8 mouse cellular contexts compared by ENCODE assay signal in genomic region chr4:43025084-43025960, GRCm38 (mm10). TPM values are rescaled to one million over a fixed set of nuclear protein-coding genes. Genes with fewer than 3 reads are reported as not detected.
DNase-seq lines count a peak whose midpoint lies in the region; ATAC-seq and TF ChIP-seq lines count a peak whose summit lies in the region.

Gene Pigo, minus strand, starts transcription at chr4:43025819.

- peak; percentile 74 for TF ChIP-seq CTCF in heart, adult 2 months (IDR thresholded peaks at IDR 0.05)

- peak within 1 kb of the TSS; percentile 76 for H3K9ac ChIP-seq in embryonic facial prominence, embryonic 13.5 days
- peak within 1 kb of the TSS; percentile 76 for H3K9ac ChIP-seq in heart, adult 2 months (ENCODE audit: low read depth, low read length)
- H3K9ac ChIP-seq in limb, embryonic 13.5 days, result peak within 1 kb of the TSS; percentile 66
- peak within 1 kb of the TSS; percentile 67 for H3K9ac ChIP-seq in midbrain, embryonic 16.5 days (ENCODE audit: low read depth, low read length)

- intact Hi-C loops in heart, adult 2 months (cut with DNase I), result loop anchor here (1.0 kb wide), 1 partner anchor 20 kb away; no protein-coding TSS in a partner anchor

- peak; percentile 75 for TF ChIP-seq POLR2A in heart, adult 2 months (IDR thresholded peaks at IDR 0.05; ENCODE audit: insufficient read depth, low read depth, low read length)

- peak within 1 kb of the TSS; percentile 76 for H3K4me2 ChIP-seq in embryonic facial prominence, embryonic 13.5 days
- peak within 1 kb of the TSS; percentile 85 for H3K4me2 ChIP-seq in limb, embryonic 13.5 days (replicated peaks)
- peak within 1 kb of the TSS; percentile 62 for H3K4me2 ChIP-seq in midbrain, embryonic 16.5 days (ENCODE audit: low read length)

- peak; percentile 97 for DNase-seq in 3134 (ENCODE audit: extremely low read depth, insufficient read length, low spot score)
- peak; percentile 94 to 95 for DNase-seq in adrenal gland, postnatal 36 days
- DNase-seq in heart, adult 2 months, result peak; percentile 93 to 94
- peak; percentile 93 to 96 for DNase-seq in kidney, adult 8-10 months
- peak; percentile 92 to 96 for DNase-seq in spleen, postnatal 10 days (ENCODE audit: low spot score in 2 of 2)

- peak within 1 kb of the TSS; percentile 68 for H3K4me3 ChIP-seq in embryonic facial prominence, embryonic 13.5 days
- peak within 1 kb of the TSS; percentile 58 for H3K4me3 ChIP-seq in heart, adult 2 months
- peak within 1 kb of the TSS; percentile 59 for H3K4me3 ChIP-seq in limb, embryonic 13.5 days
- H3K4me3 ChIP-seq in midbrain, embryonic 16.5 days (ENCODE audit: low read depth, low read length), result peak within 1 kb of the TSS; percentile 60

- H3K79me2 ChIP-seq in heart, adult 2 months (replicated peaks; ENCODE audit: control insufficient read depth, insufficient read depth, low read length), result no peaks in the 10 kb centered on the region

- H3K9me3 ChIP-seq in embryonic facial prominence, embryonic 13.5 days, result no peaks in the 10 kb centered on the region
- H3K9me3 ChIP-seq in limb, embryonic 13.5 days, result no peaks in the 10 kb centered on the region
- no peaks in the 10 kb centered on the region for H3K9me3 ChIP-seq in midbrain, embryonic 16.5 days (replicated peaks; ENCODE audit: control insufficient read depth, low read length, poor library complexity, severe bottlenecking)

- peaks cover 19% of the 10 kb centered on the region for H3K4me1 ChIP-seq in embryonic facial prominence, embryonic 13.5 days
- H3K4me1 ChIP-seq in heart, adult 2 months (ENCODE audit: control insufficient read depth, insufficient read depth, low read length), result peaks cover 5% of the 10 kb centered on the region; the same call in 1 of the 2 replicates
- peaks cover 14% of the 10 kb centered on the region for H3K4me1 ChIP-seq in limb, embryonic 13.5 days
- H3K4me1 ChIP-seq in midbrain, embryonic 16.5 days (ENCODE audit: control insufficient read depth, insufficient read depth, low read length), result peaks cover 19% of the 10 kb centered on the region

- ATAC-seq in embryonic facial prominence, embryonic 13.5 days (ENCODE audit: insufficient number of reproducible peaks, insufficient read depth, low FRiP score, low TSS enrichment, low read depth), result peak; percentile 83
- peak; percentile 92 for ATAC-seq in limb, embryonic 13.5 days (ENCODE audit: low FRiP score, low read depth)
- peak; percentile 96 for ATAC-seq in midbrain, embryonic 16.5 days

- TF ChIP-seq EP300 in heart, adult 2 months (IDR thresholded peaks at IDR 0.05; ENCODE audit: insufficient read depth, low read depth, low read length), result no peak; the same call in 1 of the 2 replicates

- 5% methylated on average over 42 of the region's 42 CpGs for WGBS in embryonic facial prominence, embryonic 13.5 days
- 7% methylated on average over 42 of the region's 42 CpGs for WGBS in heart, adult 2 months
- 6% methylated on average over 42 of the region's 42 CpGs for WGBS in limb, embryonic 13.5 days
- 9% methylated on average over 42 of the region's 42 CpGs for WGBS in midbrain, embryonic 16.5 days

- peaks cover 71% of the 10 kb centered on the region for H3K36me3 ChIP-seq in embryonic facial prominence, embryonic 13.5 days
- H3K36me3 ChIP-seq in heart, adult 2 months (ENCODE audit: control insufficient read depth, insufficient read depth, low read length), result no peaks in the 10 kb centered on the region
- peaks cover 78% of the 10 kb centered on the region for H3K36me3 ChIP-seq in limb, embryonic 13.5 days
- H3K36me3 ChIP-seq in midbrain, embryonic 16.5 days (ENCODE audit: control insufficient read depth, insufficient read depth, low read length), result peaks cover 34% of the 10 kb centered on the region

- H3K27me3 ChIP-seq in embryonic facial prominence, embryonic 13.5 days, result no peaks in the 10 kb centered on the region
- H3K27me3 ChIP-seq in heart, adult 2 months (ENCODE audit: control insufficient read depth, insufficient read depth, low read length), result no peaks in the 10 kb centered on the region
- no peaks in the 10 kb centered on the region for H3K27me3 ChIP-seq in limb, embryonic 13.5 days
- H3K27me3 ChIP-seq in midbrain, embryonic 16.5 days (ENCODE audit: control insufficient read depth, insufficient read depth, low read depth, low read length), result no peaks in the 10 kb centered on the region

- H3K27ac ChIP-seq in embryonic facial prominence, embryonic 13.5 days, result peak within 1 kb of the TSS; percentile 89
- H3K27ac ChIP-seq in heart, adult 2 months, result peak within 1 kb of the TSS; percentile 91
- H3K27ac ChIP-seq in limb, embryonic 13.5 days, result peak within 1 kb of the TSS; percentile 69; the same call in 1 of the 2 replicates
- peak within 1 kb of the TSS; percentile 93 for H3K27ac ChIP-seq in midbrain, embryonic 16.5 days (ENCODE audit: low read length)

RNA-seq across cellular contexts. Expression of gene Pigo, which starts in this region (rescaled TPM):
- 10 to 100 TPM; 16.0 to 19.6 TPM for total RNA-seq in adrenal gland, postnatal 36 days (2021)
- polyA plus RNA-seq in embryonic facial prominence, embryonic 13.5 days (2015; fragmentation: Nextera tagmentation; extraction: Ambion mirVana), result 24.4 and 27.8 TPM in 2 replicates
- 10 to 100 TPM; 21.0 to 26.5 TPM for total RNA-seq in heart, adult 2 months (2021)
- polyA plus RNA-seq in heart, adult 2 months (2012; rRNA removed), result 20.1 and 27.1 TPM in 2 replicates
- 25.7 and 26.0 TPM in 2 replicates for polyA plus RNA-seq in limb, embryonic 13.5 days (2015; fragmentation: Nextera tagmentation; extraction: Ambion mirVana)
- 29.0 and 32.0 TPM in 2 replicates for polyA plus RNA-seq in midbrain, embryonic 16.5 days (2015; fragmentation: Nextera tagmentation; extraction: Ambion mirVana)

Comparison
In these comparisons a context has a peak if more than half of its experiments do, and no peak if none do; other contexts are left out.
1. Peak in every context shown above with its lines: DNase-seq, ATAC-seq, H3K4me3 ChIP-seq and H3K27ac ChIP-seq.